Mouse (Mus musculus): ENCODE data around the gene Tmem62.
"Not testable (repeated sequence)": the region's sequence is repeated elsewhere in the genome, so short reads cannot be mapped to it uniquely, and the experiment has no call there.

Tmem62 gene

DNA sequence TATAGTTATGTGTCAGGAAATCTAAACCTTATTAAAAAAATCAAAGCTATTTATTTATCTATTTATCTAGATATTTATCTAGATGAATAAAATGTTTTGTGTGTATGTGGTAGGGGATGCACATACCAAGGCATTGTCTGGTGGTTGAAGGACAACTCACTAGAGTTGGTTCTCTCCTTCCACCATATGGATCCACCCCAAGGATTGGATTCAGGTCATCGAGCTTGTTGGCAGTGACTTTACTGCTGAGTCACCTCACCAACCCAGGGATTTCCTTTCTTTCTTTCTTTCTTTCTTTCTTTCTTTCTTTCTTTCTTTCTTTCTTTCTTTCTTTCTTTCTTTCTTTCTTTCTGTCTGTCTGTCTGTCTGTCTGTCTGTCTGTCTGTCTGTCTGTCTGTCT is 19.8 kb downstream of the Tmem62 start:
- not testable (repeated sequence) for DNase-seq (ENCODE audit: low spot score)

- DNase-seq (ENCODE audit: low spot score), result no peak
Observed at GRCm38 (mm10) chr2:120998863-120999262, 22.0 kb downstream of the Tmem62 start.

DNA sequence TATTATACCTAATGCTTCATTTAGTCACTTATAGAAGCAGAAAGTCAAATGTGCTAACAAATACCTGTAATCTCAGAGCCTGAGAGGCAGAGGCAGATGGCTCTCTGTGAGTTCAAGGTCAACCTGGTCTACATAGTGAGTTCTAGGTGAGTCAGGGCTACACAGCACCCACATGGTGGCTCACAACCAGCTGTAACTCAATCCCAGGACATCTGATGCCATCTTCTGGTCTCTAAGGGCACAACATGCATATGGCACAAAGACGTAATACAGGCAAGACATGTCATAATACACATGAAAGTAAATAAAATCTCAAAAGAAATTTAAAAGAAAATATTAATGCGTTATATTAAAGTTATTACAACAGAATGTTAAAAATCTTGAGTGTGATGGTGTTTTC is 26.8 kb downstream of the Tmem62 start:
- no peak for DNase-seq (ENCODE audit: low spot score)

GRCm38 (mm10) chr2:121004018-121004811 is 27.4 kb downstream of the Tmem62 start:
- DNase-seq (ENCODE audit: low spot score), result no peak

DNA sequence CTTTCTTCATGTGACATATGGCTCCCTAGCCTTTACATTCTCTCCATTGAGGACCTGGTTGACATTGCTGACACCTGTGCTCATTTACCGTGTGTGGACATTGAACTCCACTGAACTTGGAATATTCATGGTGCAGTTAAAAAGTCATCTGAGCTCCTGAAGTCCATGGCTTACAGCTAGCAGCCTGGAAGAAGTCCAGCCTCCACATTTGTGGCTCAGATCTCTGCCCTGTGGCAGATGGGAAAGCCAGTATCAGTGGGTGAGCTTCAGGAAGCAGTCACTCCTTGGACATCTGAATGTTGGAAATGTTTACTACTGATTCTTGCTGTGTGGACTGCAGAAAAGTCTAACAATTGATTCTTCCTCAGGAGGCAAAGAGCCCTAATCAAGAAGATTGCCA is 30.2 kb downstream of the Tmem62 start:
- DNase-seq (ENCODE audit: low spot score), result no peak

DNA sequence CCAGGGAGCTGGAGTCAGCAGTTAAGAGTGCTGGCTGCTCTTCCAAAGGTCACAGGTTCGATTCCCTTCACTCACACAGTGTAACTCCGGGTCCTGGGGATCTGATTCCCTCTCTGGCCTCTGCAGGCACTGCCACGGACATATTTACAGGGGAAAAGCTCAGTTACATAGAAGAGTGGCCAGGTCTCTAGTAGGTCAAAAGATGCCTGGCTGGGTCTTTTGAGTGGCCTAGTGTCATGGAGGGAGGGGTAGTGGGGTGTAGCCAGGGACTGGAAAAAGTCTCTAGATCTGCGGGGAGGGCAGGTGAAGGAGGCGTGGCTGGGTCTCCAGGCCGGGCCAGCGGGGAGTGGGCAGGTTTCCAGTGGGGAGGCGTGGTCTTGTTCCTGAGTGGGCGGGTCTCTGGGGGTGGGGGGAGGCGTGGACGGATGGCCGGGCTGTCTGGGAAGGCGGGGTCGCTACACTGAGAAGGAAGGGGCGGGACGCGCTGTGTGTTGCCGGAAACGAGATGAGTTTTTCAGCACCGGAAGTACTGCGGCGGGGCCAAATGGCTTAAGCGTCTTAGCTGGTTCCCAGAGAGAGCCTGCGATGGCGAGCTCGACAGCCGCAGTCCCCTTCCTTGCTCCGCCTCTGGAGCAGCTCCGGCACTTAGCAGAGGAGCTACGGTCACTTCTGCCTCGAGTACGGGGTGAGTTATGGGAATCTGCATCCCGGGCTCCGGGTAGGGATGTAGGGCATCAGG is 31.3 kb downstream of the Tmem62 start, which contains the start of gene Ccndbp1:
Gene Ccndbp1, plus strand, starts transcription at position 479 of the 739 bp plus-strand sequence.
- DNase-seq (ENCODE audit: low spot score), result peak; percentile 86

- no peak for DNase-seq (ENCODE audit: low spot score)
Observed at GRCm38 (mm10) chr2:121008664-121009007, 31.8 kb downstream of the Tmem62 start.

DNA sequence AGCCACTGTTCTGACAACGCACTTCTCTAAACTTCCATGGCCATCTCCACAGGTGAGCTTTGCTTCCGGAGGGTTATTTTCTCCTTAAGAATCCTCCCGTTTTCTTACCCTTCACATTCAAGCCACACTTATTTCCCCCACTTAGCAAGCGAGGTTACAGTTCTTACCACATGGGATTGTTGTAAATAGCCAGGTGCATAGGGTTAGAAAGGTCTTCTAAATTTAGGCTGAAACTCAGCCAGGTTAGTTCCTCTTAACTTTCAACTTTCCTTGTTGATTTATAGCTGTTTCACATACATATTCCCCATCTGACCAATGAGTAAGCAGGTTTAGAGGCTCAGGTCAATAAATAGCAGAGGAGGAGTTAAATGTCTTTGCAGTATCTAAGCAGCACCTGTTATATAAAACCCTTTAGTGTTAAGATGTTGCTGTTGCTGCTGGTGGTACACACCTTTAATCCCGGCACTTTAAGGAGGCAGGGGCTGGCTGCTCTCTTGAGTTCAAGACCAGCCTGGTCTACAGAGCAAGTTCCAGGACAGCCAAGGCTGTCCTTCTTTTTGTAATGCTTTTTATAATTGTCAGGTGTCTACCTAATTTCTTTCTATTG is 32.4 kb downstream of the Tmem62 start:
- DNase-seq (ENCODE audit: low spot score), result no peak

DNA sequence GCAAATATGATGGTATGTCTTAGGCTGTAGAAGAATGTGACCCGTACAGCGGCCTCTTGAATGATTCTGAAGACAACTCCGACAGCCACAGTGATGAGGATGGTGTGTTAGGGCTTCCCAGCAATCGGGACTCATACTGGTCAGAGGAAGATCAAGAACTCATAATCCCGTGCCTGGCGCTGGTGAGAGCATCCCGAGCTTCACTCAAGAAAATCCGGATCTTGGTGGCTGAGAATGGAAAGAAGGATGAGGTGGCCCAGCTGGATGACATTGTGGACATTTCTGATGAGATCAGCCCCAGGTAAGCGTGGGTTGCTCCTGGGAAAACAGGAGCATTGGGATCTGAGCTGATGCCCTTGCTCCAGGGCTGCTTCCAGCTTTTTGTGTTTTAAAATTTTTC is 35.9 kb downstream of the Tmem62 start:
- no peak for DNase-seq (ENCODE audit: low spot score)

- no peak for DNase-seq (ENCODE audit: low spot score)
Observed at GRCm38 (mm10) chr2:121015507-121015906, 38.7 kb downstream of the Tmem62 start.

DNA sequence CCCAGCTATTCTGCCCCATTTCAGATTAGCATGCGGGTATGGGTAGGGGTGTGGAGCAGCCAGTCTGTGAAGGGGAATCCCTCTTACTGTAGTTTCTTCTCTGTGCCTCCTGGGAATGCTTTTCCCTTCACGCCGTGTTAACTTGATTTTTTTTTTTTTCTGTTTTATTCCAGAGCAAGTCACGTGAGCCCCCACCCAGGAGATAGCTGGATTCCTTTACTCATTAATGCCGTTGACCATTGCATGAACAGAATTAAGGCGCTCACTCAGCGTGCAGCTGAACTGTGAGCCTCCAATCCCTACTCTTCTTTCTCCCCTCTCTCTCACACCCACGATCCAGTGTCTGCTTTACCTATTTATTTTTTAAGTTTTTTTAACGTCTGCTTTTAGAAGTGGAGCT is 39.4 kb downstream of the Tmem62 start:
- DNase-seq (ENCODE audit: low spot score), result no peak

GRCm38 (mm10) chr2:121017151-121017550 is 40.3 kb downstream of the Tmem62 start:
- no peak for DNase-seq (ENCODE audit: low spot score)

GRCm38 (mm10) chr2:121022918-121023317 is 46.1 kb downstream of the Tmem62 start:
- DNase-seq (ENCODE audit: low spot score), result no peak

- DNase-seq (ENCODE audit: low spot score), result no peak
Observed at GRCm38 (mm10) chr2:121036733-121037341, 60.0 kb downstream of the Tmem62 start, which contains the start of gene Epb42. TSS of gene Epb42 (minus strand) at chr2:121037072.

- DNase-seq (ENCODE audit: low spot score), result not testable (repeated sequence)
Observed at GRCm38 (mm10) chr2:121038851-121039250, 62.0 kb downstream of the Tmem62 start.

- no peak for DNase-seq (ENCODE audit: low spot score)
Observed at GRCm38 (mm10) chr2:121039382-121039781, 62.6 kb downstream of the Tmem62 start.

DNA sequence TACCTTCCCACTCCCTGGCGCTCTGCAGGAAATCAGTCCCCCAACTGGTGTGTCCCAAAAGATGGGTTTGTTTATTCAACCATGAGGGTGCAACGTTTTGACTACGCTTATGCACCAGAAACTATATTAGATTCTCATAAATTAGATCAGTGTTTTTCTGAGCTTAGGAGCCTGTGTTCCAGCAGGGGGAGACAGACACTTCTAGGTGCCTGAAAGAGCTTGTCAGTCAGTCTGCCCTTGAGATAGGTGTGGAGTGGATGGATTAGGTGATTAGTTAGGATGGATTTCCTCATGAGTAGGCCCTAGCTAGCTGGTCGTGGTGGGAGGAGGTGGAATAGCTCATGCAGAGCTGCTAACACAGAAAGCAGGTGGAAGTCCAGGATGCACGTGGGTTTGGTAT is 64.3 kb downstream of the Tmem62 start:
- DNase-seq (ENCODE audit: low spot score), result peak; percentile 51

DNA sequence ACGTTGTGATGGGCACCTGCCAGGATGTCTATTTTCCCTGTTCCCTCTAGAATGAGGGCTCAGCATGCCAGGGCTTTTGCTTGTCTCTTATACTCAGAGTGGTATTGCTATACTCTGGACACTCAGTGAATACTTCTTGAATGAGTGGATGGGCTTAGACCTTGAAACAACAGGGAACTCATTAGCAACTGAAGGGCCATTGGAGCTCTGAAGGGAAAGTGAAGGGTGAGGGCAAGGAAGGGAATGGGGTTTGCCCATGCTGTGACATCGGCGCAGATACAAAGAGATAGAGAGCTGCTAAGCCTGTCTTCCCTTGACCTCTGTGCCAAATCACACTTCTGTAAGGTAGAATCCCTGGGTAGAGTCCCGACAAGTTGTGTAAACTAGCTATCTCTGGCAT is 68.8 kb downstream of the Tmem62 start:
- DNase-seq (ENCODE audit: low spot score), result no peak

DNA sequence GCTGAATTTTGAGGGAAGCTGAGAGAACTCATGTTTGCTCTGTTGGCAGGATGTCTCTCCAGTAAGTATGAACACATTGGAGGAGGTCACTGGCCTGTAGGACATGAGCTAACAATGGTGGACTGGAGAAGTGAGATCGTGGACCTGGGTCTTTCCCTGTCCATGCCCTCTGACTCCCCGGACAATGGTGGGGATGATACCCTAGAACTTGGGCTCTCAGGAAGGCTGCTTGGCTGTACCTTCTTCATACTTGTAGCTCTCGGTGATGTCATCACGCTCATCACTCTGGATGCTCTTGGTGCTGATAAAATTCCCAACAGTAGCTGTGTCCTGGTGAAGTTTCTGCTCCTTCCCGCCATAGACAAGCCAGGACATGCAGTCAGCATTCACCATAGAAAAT is 75.4 kb downstream of the Tmem62 start:
- DNase-seq (ENCODE audit: low spot score), result no peak

DNA sequence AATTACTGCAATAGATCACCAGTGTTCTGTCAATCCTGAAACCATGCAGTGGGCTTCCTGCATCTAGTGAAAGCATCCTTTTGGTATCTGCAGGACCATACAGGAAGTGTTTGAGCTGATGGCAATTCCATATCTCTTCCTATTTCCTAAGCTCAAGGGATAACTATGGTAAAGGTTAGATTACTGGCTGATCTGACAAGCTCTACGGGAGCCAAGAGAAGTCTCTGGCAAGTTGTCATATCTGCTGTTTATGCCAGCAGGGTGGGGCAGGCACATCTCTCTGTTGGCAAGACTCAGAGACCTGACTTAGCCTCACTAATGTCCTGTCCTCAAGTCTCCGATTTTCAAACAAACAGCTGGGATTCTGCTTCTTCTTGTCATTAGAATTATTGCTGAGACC is 77.2 kb downstream of the Tmem62 start:
- DNase-seq (ENCODE audit: low spot score), result no peak

- DNase-seq (ENCODE audit: low spot score), result no peak
Observed at GRCm38 (mm10) chr2:121055915-121056314, 79.1 kb downstream of the Tmem62 start.

Data from MN1 (cell line).